Mouse (Mus musculus): ENCODE measurements around the gene Gm14743.
"Not testable (repeated sequence)": the region's sequence is repeated elsewhere in the genome, so short reads cannot be mapped to it uniquely, and the experiment has no call there.

The Gm14743 gene

GRCm38 (mm10) chrX:78245821-78246220 lies at the start of gene Gm14743:
Gene Gm14743 (minus strand): TSS chrX:78245921.
- not testable (repeated sequence) for DNase-seq

GRCm38 (mm10) chrX:78202829-78203228 lies 42.9 kb downstream of the Gm14743 start:
- DNase-seq = no peak

- DNase-seq = not testable (repeated sequence)
Observed at GRCm38 (mm10) chrX:78202220-78202619, 43.5 kb downstream of the Gm14743 start.

Data from cerebellum, adult 11-12 months (tissue).